Mouse (Mus musculus): ENCODE results near the gene Adrm1. TPM values are rescaled to one million over a fixed set of nuclear protein-coding genes. Genes with fewer than 3 reads are reported as not detected.

Adrm1 gene
- polyA plus RNA-seq, 1 experiment from 2014 or later, result 196 TPM

DNA sequence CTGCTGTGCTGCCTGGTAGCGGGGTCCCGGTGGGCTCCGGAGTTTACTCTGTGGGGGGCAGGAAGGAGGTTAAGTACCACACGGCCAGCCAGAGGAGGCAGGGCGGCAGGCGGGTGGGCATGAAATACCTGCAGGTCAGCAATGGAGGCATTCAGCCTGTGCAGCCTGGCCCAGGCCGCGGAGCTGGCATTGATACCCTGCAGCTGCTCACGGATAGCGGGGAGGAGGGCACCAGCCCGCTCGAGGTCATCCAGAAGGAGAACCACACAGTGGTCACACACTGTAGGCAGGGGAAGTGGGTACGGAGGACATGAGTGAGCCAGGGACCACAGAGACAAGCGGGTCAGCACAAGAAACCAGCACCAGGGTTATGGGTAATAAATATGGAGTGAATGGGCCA, 14.4 kb downstream of the Adrm1 start:
- no peak for ATAC-seq (ENCODE audit: low FRiP score)
- Histone ChIP-seq H3K27ac (replicated peaks) (no peak overlapping the region), H3K27me3 (replicated peaks) (no peaks in the 10 kb centered on the region), H3K4me1 (no peaks in the 10 kb centered on the region), H3K4me3 (replicated peaks) (no peak overlapping the region), H3K9me3 (replicated peaks) (no peaks in the 10 kb centered on the region), H3K9ac (replicated peaks) (no peak overlapping the region), H3K36me3 (no peaks in the 10 kb centered on the region), H3K4me2 (no peak overlapping the region)
- 91% methylated on average over 14 of the region's 14 CpGs for WGBS

DNA sequence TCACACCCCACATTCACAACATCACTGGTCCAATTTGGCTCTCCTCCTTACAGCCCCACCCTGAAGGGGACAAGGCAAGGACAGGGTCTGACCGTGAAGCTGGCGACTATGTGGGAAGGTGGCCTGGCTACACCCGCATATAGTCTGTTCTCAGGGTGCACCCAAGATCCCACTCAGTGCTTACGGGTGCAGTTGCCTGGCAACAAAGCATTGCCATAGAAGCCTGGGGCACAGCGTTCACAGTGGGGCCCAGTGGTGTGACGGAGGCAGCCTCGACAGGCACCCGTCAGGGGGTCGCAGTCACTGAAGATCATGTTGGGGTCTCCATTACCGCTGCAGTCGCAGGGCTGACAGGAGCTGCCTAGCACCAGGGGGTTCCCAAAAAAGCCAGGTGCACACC, 16.1 kb downstream of the Adrm1 start:
- no peak overlapping the region for H3K4me3 ChIP-seq (replicated peaks)
- no peaks in the 10 kb centered on the region for H3K9me3 ChIP-seq (replicated peaks)
- no peaks in the 10 kb centered on the region for H3K36me3 ChIP-seq
- ATAC-seq (ENCODE audit: low FRiP score), result no peak
- no peak overlapping the region for H3K4me2 ChIP-seq
- H3K9ac ChIP-seq (replicated peaks), result no peak overlapping the region
- H3K27ac ChIP-seq (replicated peaks), result no peak overlapping the region
- H3K27me3 ChIP-seq (replicated peaks), result no peaks in the 10 kb centered on the region
- 83% methylated on average over 11 of the region's 11 CpGs for WGBS
- H3K4me1 ChIP-seq, result no peaks in the 10 kb centered on the region

GRCm38 (mm10) chr2:180196610-180197322, 25.5 kb downstream of the Adrm1 start:
- no peak overlapping the region for H3K9ac ChIP-seq (replicated peaks)
- no peak overlapping the region for H3K4me3 ChIP-seq (replicated peaks)
- WGBS, result 84% methylated on average over 10 of the region's 12 CpGs
- no peak overlapping the region for H3K27ac ChIP-seq (replicated peaks)
- no peaks in the 10 kb centered on the region; the same call in 1 of the 2 replicates for H3K4me1 ChIP-seq
- H3K36me3 ChIP-seq, result no peaks in the 10 kb centered on the region
- H3K4me2 ChIP-seq, result no peak overlapping the region
- no peaks in the 10 kb centered on the region for H3K9me3 ChIP-seq (replicated peaks)
- ATAC-seq (ENCODE audit: low FRiP score), result no peak
- no peaks in the 10 kb centered on the region for H3K27me3 ChIP-seq (replicated peaks)

DNA sequence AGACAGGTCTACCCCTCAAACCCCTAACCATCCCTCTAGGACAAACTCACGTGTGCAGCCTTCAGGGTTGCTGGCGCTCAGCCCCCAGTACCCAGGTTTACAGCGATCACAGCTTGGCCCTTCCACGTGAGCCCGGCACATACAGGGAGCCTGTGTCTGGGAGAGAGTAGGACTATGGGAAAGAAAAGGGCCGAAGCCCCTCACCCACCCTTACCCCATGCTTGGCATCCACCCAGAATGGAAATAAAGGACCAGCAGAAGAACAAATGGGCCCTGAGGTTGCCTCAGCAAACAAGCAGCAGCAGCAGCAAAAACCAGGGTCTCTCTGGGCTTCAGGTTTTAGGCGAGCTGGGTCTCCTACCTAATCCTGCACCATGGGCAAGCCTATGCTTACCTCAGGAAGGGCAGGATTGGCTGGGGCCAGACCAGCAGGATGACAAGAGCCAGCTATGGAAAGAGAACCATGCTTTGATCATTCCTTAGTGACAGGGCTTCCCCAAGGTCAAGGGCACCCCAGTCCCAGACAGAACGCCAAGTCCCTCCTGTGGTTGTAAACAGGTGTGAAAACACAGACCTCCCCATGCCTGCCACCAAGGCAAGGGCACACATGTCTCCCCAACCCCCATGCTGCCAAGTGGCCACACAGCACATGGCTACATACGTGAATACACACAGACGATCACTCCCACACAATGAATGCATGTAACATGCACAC, 26.2 kb downstream of the Adrm1 start:
- no peaks in the 10 kb centered on the region for H3K27me3 ChIP-seq (replicated peaks)
- H3K4me3 ChIP-seq (replicated peaks), result no peak overlapping the region
- no peaks in the 10 kb centered on the region; the same call in 1 of the 2 replicates for H3K4me1 ChIP-seq
- no peaks in the 10 kb centered on the region for H3K9me3 ChIP-seq (replicated peaks)
- H3K27ac ChIP-seq (replicated peaks), result no peak overlapping the region
- H3K36me3 ChIP-seq, result no peaks in the 10 kb centered on the region
- H3K4me2 ChIP-seq, result no peak overlapping the region
- H3K9ac ChIP-seq (replicated peaks), result no peak overlapping the region
- ATAC-seq (ENCODE audit: low FRiP score), result no peak
- WGBS, result 69% methylated on average over 10 of the region's 10 CpGs

GRCm38 (mm10) chr2:180198782-180199181, 27.5 kb downstream of the Adrm1 start:
- no peaks in the 10 kb centered on the region; the same call in 1 of the 2 replicates for H3K4me1 ChIP-seq
- no peaks in the 10 kb centered on the region for H3K27me3 ChIP-seq (replicated peaks)
- no peak for ATAC-seq (ENCODE audit: low FRiP score)
- H3K9me3 ChIP-seq (replicated peaks), result no peaks in the 10 kb centered on the region
- H3K9ac ChIP-seq (replicated peaks), result no peak overlapping the region
- no peak overlapping the region for H3K4me3 ChIP-seq (replicated peaks)
- no peaks in the 10 kb centered on the region for H3K36me3 ChIP-seq
- H3K4me2 ChIP-seq, result no peak overlapping the region
- WGBS, result 73% methylated on average over 10 of the region's 10 CpGs
- no peak overlapping the region for H3K27ac ChIP-seq (replicated peaks)

DNA sequence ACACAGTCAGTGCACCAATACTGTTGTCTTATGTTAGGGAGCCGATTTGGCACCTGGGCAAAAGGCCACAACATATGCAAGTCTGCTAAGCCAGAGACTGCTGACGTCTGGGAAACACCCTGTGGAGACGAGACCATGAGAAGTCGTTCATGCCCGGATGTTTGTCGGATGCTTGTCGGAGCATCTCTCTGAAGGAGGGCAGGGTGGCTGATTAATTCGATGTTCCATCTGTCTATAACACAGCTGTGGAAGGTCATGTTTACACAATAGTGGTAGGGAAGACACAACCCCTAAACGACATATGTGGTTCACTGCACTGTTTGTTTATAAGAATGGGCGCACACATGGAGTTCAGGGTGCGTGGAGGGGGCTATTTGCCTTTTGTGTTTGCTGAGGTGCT, 29.4 kb downstream of the Adrm1 start:
- no peak for ATAC-seq (ENCODE audit: low FRiP score)
- Histone ChIP-seq H3K9ac (replicated peaks) (no peak overlapping the region), H3K4me3 (replicated peaks) (no peak overlapping the region), H3K36me3 (no peaks in the 10 kb centered on the region), H3K4me2 (no peak overlapping the region), H3K27me3 (replicated peaks) (no peaks in the 10 kb centered on the region), H3K4me1 (peaks cover 13% of the 10 kb centered on the region), H3K27ac (replicated peaks) (no peak overlapping the region), H3K9me3 (replicated peaks) (no peaks in the 10 kb centered on the region)
- 32% methylated on average over 11 of the region's 11 CpGs for WGBS

GRCm38 (mm10) chr2:180201303-180201702, 30.0 kb downstream of the Adrm1 start:
- Histone ChIP-seq H3K4me1 (peaks cover 19% of the 10 kb centered on the region), H3K9me3 (replicated peaks) (no peaks in the 10 kb centered on the region), H3K27me3 (replicated peaks) (no peaks in the 10 kb centered on the region), H3K27ac (replicated peaks) (no peak overlapping the region), H3K36me3 (no peaks in the 10 kb centered on the region), H3K9ac (replicated peaks) (no peak overlapping the region), H3K4me3 (replicated peaks) (no peak overlapping the region), H3K4me2 (no peak overlapping the region)
- 77% methylated on average over 9 of the region's 9 CpGs for WGBS
- no peak for ATAC-seq (ENCODE audit: low FRiP score)

- Histone ChIP-seq H3K9ac (replicated peaks) (no peak overlapping the region), H3K9me3 (replicated peaks) (no peaks in the 10 kb centered on the region), H3K4me1 (peaks cover 21% of the 10 kb centered on the region), H3K4me2 (no peak overlapping the region), H3K27ac (replicated peaks) (no peak overlapping the region), H3K36me3 (no peaks in the 10 kb centered on the region), H3K4me3 (replicated peaks) (no peak overlapping the region), H3K27me3 (replicated peaks) (no peaks in the 10 kb centered on the region)
- ATAC-seq (ENCODE audit: low FRiP score), result no peak
- WGBS, result 83% methylated on average over 14 of the region's 14 CpGs
These were observed 31.0 kb downstream of the Adrm1 start for GRCm38 (mm10) chr2:180202263-180202662.

DNA sequence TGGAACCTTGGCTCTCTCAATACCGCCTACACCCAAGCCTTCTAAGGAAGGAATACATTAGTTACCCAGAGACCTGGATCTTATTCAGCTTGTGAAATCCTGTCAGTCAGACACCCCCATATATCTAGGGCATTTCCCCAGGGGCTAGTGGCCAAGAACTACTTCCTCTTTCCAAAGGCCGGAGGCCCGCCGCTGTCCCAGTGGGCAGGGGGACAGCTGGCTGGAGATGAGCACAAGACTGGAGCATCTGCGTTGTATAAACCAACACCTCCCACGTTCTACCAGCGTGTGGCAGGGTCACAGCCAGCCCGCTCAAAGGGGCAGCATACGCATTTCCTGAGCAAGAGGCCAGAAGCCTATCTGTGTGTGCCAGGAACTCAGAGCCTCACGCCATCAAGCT, 31.5 kb downstream of the Adrm1 start:
- 56% methylated on average over 10 of the region's 10 CpGs for WGBS
- no peak for ATAC-seq (ENCODE audit: low FRiP score)

DNA sequence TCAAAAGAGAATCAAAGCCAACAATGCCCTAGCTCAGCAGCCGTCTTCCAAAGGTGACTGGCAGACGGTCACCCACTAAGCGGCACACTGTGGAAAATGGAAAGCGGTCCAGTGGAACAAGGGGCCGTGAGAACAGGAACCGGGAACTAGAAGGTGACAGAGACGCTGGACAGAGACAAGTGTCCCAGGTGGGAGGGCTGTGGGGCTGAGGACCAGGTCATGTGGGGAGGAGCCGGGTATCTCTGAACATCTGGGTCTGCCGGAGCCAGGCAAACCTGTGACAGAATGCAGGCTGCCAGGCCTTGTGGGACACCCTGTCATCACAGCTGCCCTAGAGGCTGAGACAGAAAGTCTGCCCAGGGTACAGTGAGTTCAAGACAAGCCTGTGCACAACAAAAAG, 33.2 kb downstream of the Adrm1 start:
- 89% methylated on average over 9 of the region's 9 CpGs for WGBS
- Histone ChIP-seq H3K9me3 (replicated peaks) (no peaks in the 10 kb centered on the region), H3K4me3 (replicated peaks) (no peak overlapping the region), H3K27me3 (replicated peaks) (no peaks in the 10 kb centered on the region), H3K9ac (replicated peaks) (no peak overlapping the region), H3K27ac (replicated peaks) (peak overlapping the region; percentile 78; the same call in 1 of the 2 replicates), H3K4me1 (peaks cover 26% of the 10 kb centered on the region), H3K4me2 (no peak overlapping the region), H3K36me3 (no peaks in the 10 kb centered on the region)
- no peak for ATAC-seq (ENCODE audit: low FRiP score)

More for the DNA sequence above, 31.5 kb downstream of the Adrm1 start:
- Histone ChIP-seq H3K9ac (replicated peaks) (no peak overlapping the region), H3K4me2 (no peak overlapping the region), H3K9me3 (replicated peaks) (no peaks in the 10 kb centered on the region), H3K4me1 (peaks cover 23% of the 10 kb centered on the region), H3K4me3 (replicated peaks) (no peak overlapping the region), H3K27ac (replicated peaks) (no peak overlapping the region), H3K36me3 (no peaks in the 10 kb centered on the region), H3K27me3 (replicated peaks) (no peaks in the 10 kb centered on the region)

DNA sequence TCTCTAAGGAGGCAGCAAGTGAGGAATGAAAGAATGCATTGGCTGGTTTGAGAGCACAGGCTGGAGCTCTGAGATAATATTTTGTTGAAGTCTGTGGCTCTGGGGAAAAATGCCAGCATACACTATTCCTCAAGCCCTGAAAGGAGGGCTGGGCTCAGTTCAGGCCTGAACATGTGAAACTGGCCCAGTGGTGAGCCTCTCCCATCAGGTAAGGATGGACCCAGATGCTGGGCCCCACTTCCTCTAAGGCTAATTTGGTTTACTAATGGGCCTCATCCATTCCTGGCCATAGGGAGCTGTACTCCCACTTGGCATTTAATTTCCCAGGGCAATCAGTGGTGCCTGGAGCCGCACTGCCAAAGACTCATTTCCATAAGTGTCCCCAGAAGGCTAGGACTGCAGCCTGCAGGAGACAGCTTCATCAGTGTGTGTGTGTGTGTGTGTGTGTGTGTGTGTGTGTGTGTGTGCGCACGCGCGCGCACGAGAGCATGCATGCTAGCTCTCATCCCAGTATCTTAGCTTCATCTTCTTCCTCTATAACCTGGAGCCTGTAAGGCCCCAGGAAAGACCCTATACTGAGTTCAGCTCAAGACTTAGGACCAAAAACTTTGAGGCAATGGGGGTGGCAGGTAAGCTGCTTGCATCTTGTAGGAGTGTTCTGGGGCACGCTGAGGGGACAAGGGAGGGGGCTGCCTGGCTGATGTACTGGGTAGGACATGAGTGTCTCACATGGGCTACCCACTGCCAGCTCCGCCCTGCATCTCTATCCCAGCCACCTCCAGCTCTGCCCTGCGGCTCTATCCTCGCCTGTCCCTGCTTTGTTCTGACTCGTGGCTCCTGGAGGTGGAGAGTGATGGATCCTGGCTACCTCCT, 34.0 kb downstream of the Adrm1 start:
- peak; percentile 74 for ATAC-seq (ENCODE audit: low FRiP score)
- H3K9ac ChIP-seq (replicated peaks), result no peak overlapping the region; the same call in 1 of the 2 replicates
- no peaks in the 10 kb centered on the region for H3K36me3 ChIP-seq
- peaks cover 26% of the 10 kb centered on the region for H3K4me1 ChIP-seq
- H3K9me3 ChIP-seq (replicated peaks), result no peaks in the 10 kb centered on the region
- H3K4me2 ChIP-seq, result peak overlapping the region; percentile 25; the same call in 1 of the 2 replicates
- no peak overlapping the region for H3K4me3 ChIP-seq (replicated peaks)
- peak overlapping the region; percentile 78 for H3K27ac ChIP-seq (replicated peaks)
- WGBS, result 46% methylated on average over 12 of the region's 12 CpGs
- H3K27me3 ChIP-seq (replicated peaks), result no peaks in the 10 kb centered on the region
